Mouse (Mus musculus) lung, postnatal 0 days (tissue): Measurements from ENCODE around the gene Chd5.

Experiments used
- CTCF ChIP-seq: IDR thresholded peaks from 2 replicates; pipeline ENCODE4 v1.5.1; 2016; ENCODE audit warnings: antibody characterized with exemption, mild to moderate bottlenecking
- EP300 ChIP-seq: IDR thresholded peaks from 2 replicates; pipeline ENCODE4 v1.6.1; 2016; ENCODE audit warnings: antibody characterized with exemption, mild to moderate bottlenecking, control low read depth

GRCm38 (mm10) chr4:152406531-152406930 is 68.1 kb downstream of the Chd5 start:
- no peak for TF ChIP-seq CTCF
- no peak for TF ChIP-seq EP300
